In genomic region chr7:115763851-115764250, GRCm38 (mm10) we compare ENCODE assay signal across 25 mouse cellular contexts.
DNase-seq lines count a peak whose midpoint lies in the region; ATAC-seq and TF ChIP-seq lines count a peak whose summit lies in the region.
"Had no signal": no experiment of that assay in that cellular context is flagged by ENCODE, and none has a peak within 500 bp of the region (broad histone marks: within the 10 kb centered on the region; RNA-seq: fewer than 3 reads in every experiment).

No protein-coding gene starts in this region.

- H3K36me3 ChIP-seq in liver, adult 2 months (ENCODE audit: control insufficient read depth, insufficient read depth, low read length), result no peaks in the 10 kb centered on the region
- no peaks in the 10 kb centered on the region for H3K36me3 ChIP-seq in liver, embryonic 11.5 days (ENCODE audit: control insufficient read depth, insufficient read depth, low read length)
- no peaks in the 10 kb centered on the region for H3K36me3 ChIP-seq in lung, embryonic 15.5 days
- H3K36me3 ChIP-seq in lung, postnatal 0 days (ENCODE audit: insufficient read depth, low read length), result no peaks in the 10 kb centered on the region
- H3K36me3 ChIP-seq: embryonic facial prominence, embryonic 10.5 days; embryonic facial prominence, embryonic 12.5 days; G1E had no signal

- no peak for TF ChIP-seq POLR2A in liver, adult 2 months (IDR thresholded peaks at IDR 0.05; ENCODE audit: extremely low read depth, insufficient read depth, low read length)

- H3K9me3 ChIP-seq in liver, embryonic 11.5 days (ENCODE audit: control insufficient read depth, low read length), result no peaks in the 10 kb centered on the region
- H3K9me3 ChIP-seq in lung, embryonic 15.5 days, result no peaks in the 10 kb centered on the region
- H3K9me3 ChIP-seq in lung, postnatal 0 days (ENCODE audit: low read length), result no peaks in the 10 kb centered on the region
- H3K9me3 ChIP-seq: embryonic facial prominence, embryonic 10.5 days; embryonic facial prominence, embryonic 12.5 days; forebrain, embryonic 13.5 days; G1E had no signal

- H3K4me3 ChIP-seq in gastrocnemius, adult 2 months, result no peak overlapping the region
- no peak overlapping the region for H3K4me3 ChIP-seq in liver, adult 2 months (ENCODE audit: insufficient read depth, low read depth, low read length)
- H3K4me3 ChIP-seq in liver, embryonic 11.5 days (ENCODE audit: low read depth, low read length), result no peak overlapping the region
- H3K4me3 ChIP-seq in lung, embryonic 15.5 days, result no peak overlapping the region
- no peak overlapping the region for H3K4me3 ChIP-seq in lung, postnatal 0 days (ENCODE audit: low read depth, low read length)
- H3K4me3 ChIP-seq: embryonic facial prominence, embryonic 10.5 days; embryonic facial prominence, embryonic 12.5 days; forebrain, embryonic 13.5 days had no signal

- H3K9ac ChIP-seq in liver, adult 2 months (ENCODE audit: low read depth, low read length), result no peak overlapping the region
- no peak overlapping the region for H3K9ac ChIP-seq in liver, embryonic 11.5 days (ENCODE audit: low read depth, low read length)
- H3K9ac ChIP-seq in lung, embryonic 15.5 days, result no peak overlapping the region
- H3K9ac ChIP-seq in lung, postnatal 0 days (replicated peaks; ENCODE audit: low read depth), result no peak overlapping the region
- H3K9ac ChIP-seq: embryonic facial prominence, embryonic 12.5 days; forebrain, embryonic 13.5 days had no signal

- no peak overlapping the region for H3K4me2 ChIP-seq in liver, embryonic 11.5 days
- no peak overlapping the region for H3K4me2 ChIP-seq in lung, embryonic 15.5 days
- H3K4me2 ChIP-seq in lung, postnatal 0 days (replicated peaks; ENCODE audit: low read depth, low read length), result no peak overlapping the region
- H3K4me2 ChIP-seq: embryonic facial prominence, embryonic 12.5 days; forebrain, embryonic 13.5 days had no signal

- no peak for DNase-seq in gastrocnemius, adult 2 months
- DNase-seq in gastrocnemius, adult 18-20 months (ENCODE audit: low spot score), result no peak
- DNase-seq in liver, adult 2 months (ENCODE audit: extremely low read depth, low read depth, low spot score), result peak; percentile 75
- no peak for DNase-seq in liver, embryonic 11.5 days (ENCODE audit: low spot score)
- DNase-seq in lung, postnatal 36 days, result no peak
- DNase-seq in lung, postnatal 0 days (ENCODE audit: low spot score), result peak; percentile 46
- no peak for DNase-seq in lung, postnatal 10 days
- DNase-seq: adrenal gland, adult 8-10 months; adrenal gland, postnatal 14 days; adrenal gland, postnatal 36 days; B cell, adult 2 months; cerebellum, adult 11-12 months; cerebellum, adult 2 months; cerebellum, adult 9-10 months; cerebellum, postnatal 10 days; cerebellum, postnatal 25 days had no signal

- 0 out of 2 replicates have a peak, but pooled peaks cover 1% of the 10 kb centered on the region for H3K4me1 ChIP-seq in liver, adult 2 months (ENCODE audit: control insufficient read depth, insufficient read depth, low read length)
- no peaks in the 10 kb centered on the region for H3K4me1 ChIP-seq in liver, embryonic 11.5 days (replicated peaks; ENCODE audit: control insufficient read depth, insufficient read depth, low read length)
- no peaks in the 10 kb centered on the region for H3K4me1 ChIP-seq in lung, embryonic 15.5 days
- H3K4me1 ChIP-seq in lung, postnatal 0 days (ENCODE audit: insufficient read depth, low read depth, low read length), result no peaks in the 10 kb centered on the region
- H3K4me1 ChIP-seq: embryonic facial prominence, embryonic 10.5 days; embryonic facial prominence, embryonic 12.5 days had no signal

- no peaks in the 10 kb centered on the region for H3K27me3 ChIP-seq in liver, adult 2 months (ENCODE audit: control insufficient read depth, insufficient read depth, low read length)
- H3K27me3 ChIP-seq in liver, embryonic 11.5 days (replicated peaks; ENCODE audit: control insufficient read depth, insufficient read depth, low read length), result no peaks in the 10 kb centered on the region
- no peaks in the 10 kb centered on the region for H3K27me3 ChIP-seq in lung, embryonic 15.5 days
- H3K27me3 ChIP-seq in lung, postnatal 0 days (replicated peaks; ENCODE audit: insufficient read depth, low read length), result no peaks in the 10 kb centered on the region
- H3K27me3 ChIP-seq: CH12.LX; embryonic facial prominence, embryonic 12.5 days; forebrain, embryonic 13.5 days; Patski had no signal

- no peak for ATAC-seq in liver, embryonic 11.5 days (replicated peaks; ENCODE audit: low FRiP score)
- ATAC-seq in lung, embryonic 15.5 days (ENCODE audit: borderline replicate concordance, extremely low read depth, low FRiP score, low TSS enrichment), result no peak
- ATAC-seq in lung, postnatal 0 days, result no peak
- ATAC-seq: activated CD4-positive, CD25-positive, alpha-beta regulatory T cell, adult 4 months; CD4-positive, CD25-positive, alpha-beta regulatory T cell, adult 4 months; forebrain, embryonic 13.5 days; Patski had no signal

- WGBS in liver, adult 2 months, result 16% methylated on average over 2 of the region's 2 CpGs
- WGBS in liver, embryonic 11.5 days, result 81% methylated on average over 2 of the region's 2 CpGs
- 53% methylated on average over 2 of the region's 2 CpGs for WGBS in lung, embryonic 15.5 days
- 52% methylated on average over 2 of the region's 2 CpGs for WGBS in lung, postnatal 0 days

- no peak for TF ChIP-seq EP300 in lung, postnatal 0 days (IDR thresholded peaks at IDR 0.05)

- H3K79me2 ChIP-seq in liver, adult 2 months (ENCODE audit: control insufficient read depth, insufficient read depth, low read length), result peaks cover 3% of the 10 kb centered on the region; the same call in 1 of the 2 replicates

- no peak for TF ChIP-seq CTCF in gastrocnemius, adult 2 months (IDR thresholded peaks at IDR 0.05)
- TF ChIP-seq CTCF in liver, adult 2 months (IDR thresholded peaks at IDR 0.05; ENCODE audit: low read depth, low read length), result no peak
- no peak for TF ChIP-seq CTCF in lung, postnatal 0 days (IDR thresholded peaks at IDR 0.05)

- 0 out of 2 replicates have a peak overlapping the region, but pooled peaks have one; percentile 16 for H3K27ac ChIP-seq in gastrocnemius, adult 2 months
- 0 out of 2 replicates have a peak overlapping the region, but pooled peaks have one; percentile 16 for H3K27ac ChIP-seq in liver, adult 2 months (replicated peaks; ENCODE audit: insufficient read depth, low read depth, low read length)
- no peak overlapping the region for H3K27ac ChIP-seq in liver, embryonic 11.5 days (ENCODE audit: low read depth, low read length)
- H3K27ac ChIP-seq in lung, embryonic 15.5 days, result peak overlapping the region; percentile 53
- H3K27ac ChIP-seq in lung, postnatal 0 days (ENCODE audit: low read length), result no peak overlapping the region
- H3K27ac ChIP-seq: embryonic facial prominence, embryonic 10.5 days; embryonic facial prominence, embryonic 12.5 days; forebrain, embryonic 13.5 days had no signal

- intact Hi-C loops in gastrocnemius, adult 2 months (cut with DNase I), result no loop called here

Comparison
In these comparisons a context has a peak if more than half of its experiments do, and no peak if none do; other contexts are left out.
1. DNase-seq: peak in liver, adult 2 months (single experiment) and lung, postnatal 0 days (single experiment); none in gastrocnemius, adult 2 months (single experiment), gastrocnemius, adult 18-20 months (single experiment), liver, embryonic 11.5 days (single experiment), lung, postnatal 36 days (single experiment) and lung, postnatal 10 days (single experiment).
2. H3K27ac ChIP-seq: peak in gastrocnemius, adult 2 months (single experiment), liver, adult 2 months (single experiment) and lung, embryonic 15.5 days (single experiment); none in liver, embryonic 11.5 days (single experiment) and lung, postnatal 0 days (single experiment).